Mouse (Mus musculus) ES-Bruce4 (cell line): Measurements from ENCODE around the gene Lrrc31.
"Not testable (repeated sequence)": the region's sequence is repeated elsewhere in the genome, so short reads cannot be mapped to it uniquely, and the experiment has no call there.

Experiments
- CTCF ChIP-seq: IDR thresholded peaks from one replicate; pipeline ENCODE4 v1.8.1; 2011; ENCODE audit warnings: low read depth, low read length
- EP300 ChIP-seq: IDR thresholded peaks from 2 replicates; pipeline ENCODE4 v1.6.1; 2011; ENCODE audit warnings: low read depth, low read length; ENCODE audit not compliant: insufficient read depth
- POLR2A ChIP-seq: IDR thresholded peaks from one replicate; pipeline ENCODE4 v1.8.1; 2011; ENCODE audit warnings: low read length; ENCODE audit not compliant: insufficient read depth

- not testable (repeated sequence) for TF ChIP-seq CTCF, POLR2A
- TF ChIP-seq EP300, result peak; percentile 53; the same call in 1 of the 2 replicates
Observed at GRCm38 (mm10) chr3:30699711-30700505, at the start of gene Lrrc31.
